Mouse (Mus musculus) ES-CJ7 (cell line): Measurements from ENCODE around the gene Pias4.

Experiments used
- DNase-seq: peaks from one replicate; pipeline ENCODE4 v3.0.0; 2011; ENCODE audit warnings: low read depth, low spot score

The Pias4 gene

DNA sequence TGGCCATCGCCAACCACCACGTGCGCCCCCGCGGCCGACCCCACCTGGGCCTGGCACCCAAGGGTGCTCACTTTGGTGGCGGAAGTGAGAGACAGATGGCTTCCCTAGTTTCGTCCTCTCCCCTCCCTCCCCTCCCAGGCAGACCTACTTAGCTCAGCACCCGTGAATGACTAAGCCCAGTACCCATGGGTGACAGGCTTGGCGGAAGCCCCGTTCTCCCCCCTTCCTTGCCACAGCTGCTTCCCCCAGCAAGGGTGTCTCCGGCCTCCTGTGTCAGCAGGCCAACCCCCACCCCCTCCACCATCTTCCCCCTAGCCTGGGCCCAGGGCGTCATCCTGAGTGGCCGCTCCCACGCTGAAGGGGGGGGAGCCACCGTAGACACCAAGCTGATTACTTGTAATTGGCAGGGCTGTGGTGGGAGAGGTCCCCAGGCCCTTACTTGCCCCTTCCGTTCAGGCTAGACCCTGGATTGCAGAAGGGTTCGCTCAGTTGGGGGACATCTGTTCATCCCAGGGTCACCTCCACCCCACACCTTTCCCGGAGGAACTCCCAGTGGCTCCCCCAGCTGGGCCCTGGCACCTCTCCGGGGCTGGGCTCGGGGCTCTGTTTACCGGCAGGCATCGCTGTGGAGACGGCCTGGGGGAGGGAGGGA is 29.5 kb downstream of the Pias4 start:
- no peak for DNase-seq

DNA sequence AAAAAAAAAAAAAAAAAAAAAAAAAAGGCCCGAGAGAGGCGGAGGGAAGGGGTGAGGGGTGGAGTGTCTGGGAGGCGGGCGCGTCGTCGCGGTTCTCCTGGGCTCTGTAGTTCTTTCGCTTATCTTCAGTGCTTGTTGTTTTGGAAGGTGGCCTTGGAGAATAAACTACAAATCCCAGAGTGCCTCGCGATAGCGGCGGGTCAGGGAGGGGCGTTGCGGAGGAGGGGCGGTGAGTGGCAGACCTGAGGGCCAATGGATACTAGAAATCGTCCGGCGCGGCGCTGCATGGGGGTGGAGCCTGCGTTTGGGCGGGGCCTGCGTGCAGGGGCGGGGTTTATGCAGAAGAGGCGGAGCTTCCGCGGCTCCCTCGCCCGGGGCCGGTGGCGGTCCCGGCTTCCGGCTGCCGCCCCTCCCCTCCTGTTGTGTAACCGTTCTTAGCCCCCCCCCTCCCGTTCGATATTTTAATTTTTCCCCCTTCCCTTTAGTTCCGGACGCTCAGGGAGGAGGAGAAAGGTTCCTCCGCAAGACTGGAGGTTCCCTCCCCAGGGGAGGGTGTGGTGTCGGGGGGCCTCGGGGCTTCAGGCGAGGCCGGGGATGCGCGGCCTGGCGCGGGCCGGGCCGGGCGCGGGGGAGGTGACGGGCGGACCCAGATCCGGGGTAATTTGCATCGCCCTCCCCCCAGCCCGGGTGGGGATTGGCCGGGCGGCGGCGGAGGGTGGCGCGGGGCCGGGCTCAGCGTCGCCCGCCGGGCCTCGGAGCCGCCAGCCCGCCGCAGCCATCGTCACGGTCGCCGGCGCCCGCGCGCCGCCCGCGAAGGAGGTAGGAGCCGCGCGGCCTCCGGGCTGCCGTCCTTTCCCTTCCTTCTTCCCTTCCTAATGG is 30.2 kb downstream of the Pias4 start:
- DNase-seq = peak; percentile 99

DNA sequence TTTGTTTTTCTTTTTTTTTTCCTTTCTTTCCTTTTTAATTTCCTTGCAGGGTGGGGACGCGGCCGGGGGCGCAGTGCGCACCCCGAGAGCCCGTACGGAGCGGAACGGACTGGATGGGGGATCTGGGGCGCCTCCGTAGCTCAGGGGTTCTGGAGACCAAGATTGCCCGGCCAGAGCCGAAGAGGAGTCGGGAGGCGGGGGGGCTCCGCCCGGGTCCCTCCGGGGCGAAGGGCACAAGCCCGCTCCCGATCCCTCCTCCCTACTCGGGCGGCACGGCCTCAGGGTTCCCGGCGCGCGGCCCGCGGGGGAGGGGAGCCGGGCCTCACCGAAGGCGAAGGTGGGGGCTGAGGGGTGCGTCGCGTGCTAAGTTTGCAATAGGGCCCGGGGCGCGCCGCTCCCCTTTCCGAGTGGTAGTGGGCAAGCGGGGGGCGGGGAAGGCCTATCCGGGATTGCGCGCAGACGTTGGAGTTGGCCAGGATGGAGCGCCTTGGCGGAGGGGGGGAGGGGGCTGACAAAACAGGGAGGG is 31.0 kb downstream of the Pias4 start:
- no peak for DNase-seq

DNA sequence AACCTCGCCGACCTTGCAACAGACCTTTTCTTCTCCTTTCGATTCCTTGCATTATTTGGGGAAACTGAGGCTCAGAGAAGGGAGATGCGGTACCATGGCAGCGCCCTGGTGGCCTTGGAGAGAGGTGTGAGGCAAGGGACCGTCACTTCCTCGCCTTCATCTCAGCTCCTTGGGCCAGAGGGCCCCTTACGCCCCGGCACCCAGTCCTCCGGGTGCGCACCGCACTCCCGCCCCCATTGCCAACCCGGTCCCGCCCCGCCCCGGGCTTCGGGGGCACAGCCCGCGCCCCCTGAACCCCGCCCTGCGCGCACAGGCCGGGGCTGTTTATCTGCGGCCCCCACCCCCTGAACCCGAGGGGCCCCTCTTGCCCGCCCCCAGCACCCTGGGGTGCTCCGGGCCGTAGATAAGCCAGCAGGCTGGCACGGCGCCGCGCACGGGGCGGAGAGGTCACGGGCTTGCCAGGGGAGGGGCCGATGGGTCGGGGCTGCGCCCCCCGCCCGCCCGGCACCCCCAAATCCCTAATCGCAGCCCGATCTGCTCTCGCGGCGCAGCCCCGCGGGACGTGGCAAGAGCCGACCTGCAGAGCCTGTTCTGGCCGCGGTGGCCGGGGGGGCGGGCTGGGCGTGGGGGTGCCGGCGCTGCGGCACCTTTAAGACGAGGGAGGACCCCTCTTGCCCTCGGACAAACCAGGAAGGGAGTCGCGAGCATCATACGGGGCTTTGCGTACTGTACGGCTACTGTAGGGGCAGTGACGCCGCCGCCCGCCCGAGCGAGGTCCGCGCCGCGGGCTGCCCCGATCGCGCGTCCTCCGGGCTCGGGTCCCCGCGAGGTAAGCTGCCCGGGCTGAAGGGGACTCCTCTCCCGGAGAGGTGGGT is 31.7 kb downstream of the Pias4 start:
- no peak for DNase-seq

DNA sequence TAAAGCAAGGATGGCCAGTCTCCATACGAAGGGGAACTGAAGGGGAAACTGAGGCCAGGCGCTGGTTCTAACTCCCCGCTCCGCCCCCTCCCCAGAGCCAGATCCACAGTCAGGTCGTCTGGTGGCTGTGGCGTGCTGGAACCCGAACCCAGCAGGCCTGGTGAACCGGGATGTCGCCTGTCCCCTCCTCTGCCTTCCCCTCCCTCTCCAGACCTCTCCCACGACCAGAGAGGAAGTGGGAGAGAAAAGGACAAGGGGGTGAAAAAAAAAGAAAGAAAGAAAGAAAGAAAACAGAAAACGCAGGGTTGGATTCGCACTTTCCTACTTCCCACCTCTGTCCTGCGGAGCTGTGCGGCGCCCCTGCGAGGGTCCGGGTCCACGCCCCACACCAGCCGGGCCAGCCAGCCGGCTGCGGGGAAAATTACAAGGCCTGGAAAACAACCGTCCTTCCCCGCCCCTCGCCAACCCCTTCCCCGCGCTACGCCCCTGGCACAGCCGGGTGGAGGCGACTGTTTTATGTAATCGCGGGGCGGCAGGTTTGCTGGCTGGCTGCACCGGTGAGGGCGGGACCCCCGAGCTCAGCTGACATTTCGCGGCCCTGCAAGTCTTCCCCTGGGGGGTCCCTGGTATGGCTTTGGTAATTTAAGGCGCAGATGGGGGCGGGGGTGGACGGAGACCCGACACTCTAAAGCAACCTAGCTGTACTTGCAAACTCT is 32.6 kb downstream of the Pias4 start, which contains the start of gene Zbtb7a:
Gene Zbtb7a, plus strand, starts transcription at position 255 of the 716 bp plus-strand sequence.
- DNase-seq = no peak

DNA sequence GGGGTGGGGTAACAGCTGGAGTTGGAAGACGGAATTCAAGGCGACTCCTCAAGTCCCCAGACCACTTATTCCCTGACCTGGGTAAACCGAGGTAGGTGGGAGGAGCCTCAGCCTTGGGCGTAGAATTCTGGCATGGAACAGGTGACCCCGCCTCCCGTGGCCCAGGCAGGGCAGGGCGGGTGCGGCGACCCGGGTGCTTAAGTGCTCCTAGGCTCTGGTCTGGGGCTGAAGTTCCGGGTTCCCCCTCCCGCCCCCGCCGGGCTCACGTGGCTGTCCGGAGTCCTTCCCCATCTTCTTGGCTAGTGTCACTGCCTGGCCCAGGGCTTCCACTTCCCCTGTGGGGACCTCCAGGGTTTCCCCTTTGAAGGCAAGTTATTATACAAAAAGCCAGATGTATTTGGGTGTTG is 33.5 kb downstream of the Pias4 start:
- DNase-seq = peak; percentile 75

DNA sequence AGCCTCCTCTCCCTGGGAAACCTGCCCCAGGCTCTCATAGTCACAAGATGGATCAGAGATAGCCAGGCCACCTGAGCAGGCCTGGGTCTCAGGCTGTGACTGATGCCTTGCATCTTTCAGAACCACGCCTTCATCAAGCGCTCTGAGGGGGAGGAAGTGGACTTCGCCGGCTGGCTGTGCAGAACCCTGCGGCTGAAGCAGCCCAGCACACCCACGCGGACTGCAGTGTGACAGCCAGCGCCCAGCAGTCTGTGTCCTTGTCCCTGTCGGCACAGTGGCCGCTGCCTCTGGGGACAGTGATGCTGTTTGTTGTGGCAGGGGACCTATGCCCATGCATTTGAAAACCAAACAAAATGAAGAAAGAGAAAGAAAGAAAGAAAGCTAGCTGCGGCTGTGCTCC is 44.2 kb downstream of the Pias4 start:
- DNase-seq = no peak

DNA sequence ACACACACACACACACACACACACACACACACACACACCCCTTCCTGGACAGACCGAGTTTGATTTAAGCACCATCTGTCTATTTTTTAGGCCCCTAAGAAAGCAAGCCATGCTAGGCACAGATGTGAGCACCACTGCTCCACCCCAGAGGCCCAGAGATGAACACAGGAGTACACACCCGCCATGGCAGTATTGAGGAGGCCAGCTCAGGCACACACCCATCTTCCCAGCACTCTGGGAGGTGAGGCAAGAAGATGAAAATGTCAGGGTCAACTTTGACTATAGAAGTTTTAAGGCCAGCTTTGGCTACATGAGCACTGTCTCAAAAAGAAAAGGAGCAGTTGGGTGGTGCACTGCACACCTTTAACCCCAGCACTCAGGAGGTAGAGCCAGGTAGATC is 44.8 kb downstream of the Pias4 start:
- no peak for DNase-seq

DNA sequence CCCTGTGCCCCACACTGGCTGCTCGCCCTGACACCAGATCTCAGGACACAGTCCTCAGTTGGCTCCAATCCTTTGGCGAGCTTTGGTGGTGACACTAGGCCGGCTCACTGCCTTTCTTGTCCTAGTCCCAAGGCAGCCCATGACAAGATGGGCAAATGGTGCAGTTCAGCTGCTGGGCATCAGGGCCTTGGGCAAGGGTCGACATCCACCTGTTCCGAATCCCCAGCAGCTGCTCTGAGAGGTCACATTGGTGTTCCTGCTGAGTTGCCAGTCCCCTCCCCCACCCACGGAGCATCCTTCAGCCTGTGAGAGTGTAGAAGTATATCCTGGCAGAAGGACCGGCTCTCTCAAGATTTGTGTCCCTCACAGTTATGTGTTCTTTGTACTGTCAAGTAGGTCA is 47.1 kb downstream of the Pias4 start:
- no peak for DNase-seq

DNA sequence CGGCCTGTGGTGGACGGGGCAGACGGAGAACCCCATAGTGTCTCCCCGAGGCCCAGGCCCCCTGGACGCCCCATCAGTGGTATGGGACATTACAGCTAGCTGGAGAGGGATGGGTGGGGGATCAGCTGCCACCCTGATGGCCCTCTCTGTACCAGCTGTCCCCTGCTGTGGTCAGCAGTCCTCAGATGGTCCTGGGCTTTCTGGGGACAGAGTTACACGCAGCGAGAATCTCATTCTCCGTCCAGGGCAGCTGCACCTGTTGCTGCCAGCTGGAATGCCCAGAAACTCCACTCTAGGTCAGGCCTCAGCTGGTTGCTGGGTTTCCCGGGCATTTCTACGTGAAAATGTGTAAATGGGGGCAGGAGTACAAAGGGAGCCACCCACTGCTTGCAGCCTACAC is 48.1 kb downstream of the Pias4 start:
- no peak for DNase-seq

DNA sequence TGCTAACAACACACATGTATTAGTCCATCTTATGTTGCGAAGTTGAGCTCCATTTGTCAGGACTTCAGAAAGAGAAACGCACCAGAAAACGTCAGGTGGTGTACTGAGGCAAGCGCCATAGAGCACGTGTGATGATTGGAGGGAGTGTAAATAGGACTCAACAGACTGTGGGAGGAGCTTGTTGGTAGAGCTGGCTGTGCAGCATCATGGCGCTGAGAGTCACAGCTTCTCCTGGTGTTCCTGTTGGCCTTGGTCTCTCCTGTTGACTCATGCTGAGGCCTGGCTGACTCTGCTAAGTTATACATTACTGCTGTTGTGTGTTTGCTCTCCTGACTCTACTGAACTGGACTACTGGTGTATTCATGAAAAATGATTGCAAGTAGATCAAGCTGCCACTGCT is 54.8 kb downstream of the Pias4 start:
- no peak for DNase-seq

DNA sequence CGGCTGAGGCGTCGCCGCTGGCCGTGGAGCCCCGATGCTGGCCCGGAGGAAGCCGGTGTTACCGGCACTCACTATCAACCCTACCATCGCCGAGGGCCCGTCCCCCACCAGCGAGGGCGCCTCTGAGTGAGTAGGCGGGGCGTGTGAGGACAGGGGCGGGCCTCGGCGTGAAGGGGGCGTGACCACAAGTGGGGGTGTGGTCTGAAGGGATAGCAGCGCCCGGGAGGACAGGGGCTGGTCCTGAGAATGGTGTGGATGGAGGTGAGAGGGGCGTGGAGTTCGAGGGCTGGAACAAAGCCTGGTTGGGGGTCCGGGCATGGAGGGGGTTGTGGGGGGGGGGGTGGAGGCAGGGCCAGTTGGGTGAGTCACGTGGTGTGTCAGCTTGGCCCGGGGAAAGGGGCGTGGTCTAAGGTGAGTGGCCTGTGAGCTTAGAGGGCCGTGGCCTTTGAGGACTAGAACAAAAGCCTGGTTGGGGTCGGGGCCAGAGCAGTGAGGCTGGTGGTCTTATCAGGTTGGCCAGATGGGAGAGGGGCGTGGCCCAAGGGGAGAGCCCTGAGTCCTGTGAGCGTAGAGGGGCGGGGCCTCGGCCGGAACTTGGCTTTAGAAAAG is 61.5 kb downstream of the Pias4 start:
- DNase-seq = peak; percentile 99

DNA sequence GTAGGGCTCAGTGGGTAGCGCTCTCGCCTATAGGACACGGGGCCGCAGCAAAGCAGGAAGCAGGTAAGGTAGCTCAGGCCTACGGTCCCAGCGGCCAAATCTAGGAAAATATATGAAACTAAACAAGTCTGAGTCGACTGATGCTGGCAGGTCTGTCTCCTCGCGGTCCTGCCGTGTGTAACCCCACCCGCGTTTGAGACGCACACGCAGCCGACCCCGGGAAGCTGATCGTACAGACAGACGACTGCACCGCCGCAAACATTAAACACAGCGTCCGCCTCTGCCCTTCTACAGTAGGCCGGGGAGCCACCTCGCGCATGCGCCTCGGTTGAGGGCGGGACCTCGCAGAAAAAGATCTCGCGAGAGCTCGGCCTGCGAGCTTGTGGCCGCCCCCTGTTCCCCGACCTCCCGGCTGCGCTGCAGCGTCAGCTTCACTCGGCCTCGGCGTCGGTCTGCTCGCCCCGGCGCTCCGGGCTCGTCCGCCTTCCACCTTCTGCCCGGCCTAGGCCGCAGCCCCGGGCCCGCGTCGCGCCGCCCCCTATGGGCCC is 62.1 kb downstream of the Pias4 start, which contains the start of gene Map2k2:
Gene Map2k2, plus strand, starts transcription at position 351 of the 548 bp plus-strand sequence.
- peak; percentile 98 for DNase-seq
